ENCODE assay signal across 13 mouse cellular contexts in the genomic region with DNA sequence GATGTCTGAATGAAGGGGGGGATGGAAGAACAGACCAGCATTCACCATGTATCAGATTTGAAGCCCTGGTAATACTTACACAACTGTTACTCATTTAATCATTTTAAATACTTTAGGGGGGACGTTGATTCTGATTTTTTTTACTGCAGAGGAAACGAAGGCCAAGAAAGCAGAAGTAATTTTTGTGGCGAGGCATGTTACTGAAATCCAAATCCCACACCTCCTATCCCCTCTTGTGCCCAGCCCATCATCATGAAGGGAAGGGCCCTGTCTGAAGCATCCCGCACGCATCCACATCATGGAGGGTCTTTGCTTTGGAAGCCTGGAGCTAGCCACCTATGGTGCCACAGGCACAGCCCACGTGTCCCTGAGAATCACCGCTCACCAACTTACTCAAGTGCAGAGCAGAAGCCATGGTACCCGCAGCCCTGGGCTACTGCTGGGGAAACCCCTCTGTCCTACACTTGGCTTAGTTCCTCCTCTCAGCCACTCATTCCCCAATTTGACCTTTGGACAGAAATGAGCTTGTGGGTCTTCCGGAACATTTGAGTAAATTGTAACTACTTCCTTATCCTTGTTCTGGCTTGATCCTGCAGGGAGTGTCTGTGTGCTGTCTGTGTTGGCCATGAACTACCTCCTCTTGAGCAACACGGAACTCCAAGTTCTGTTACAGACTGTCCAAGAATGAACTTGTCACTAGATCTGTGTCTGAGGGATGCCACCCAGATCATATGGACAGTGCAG. TPM values are rescaled to one million over a fixed set of nuclear protein-coding genes. Genes with fewer than 3 reads are reported as not detected.
DNase-seq lines count a peak whose midpoint lies in the region; ATAC-seq and TF ChIP-seq lines count a peak whose summit lies in the region.
"Had no signal": no experiment of that assay in that cellular context is flagged by ENCODE, and none has a peak within 500 bp of the region (broad histone marks: within the 10 kb centered on the region; RNA-seq: fewer than 3 reads in every experiment).

No protein-coding gene starts in this region.

- H3K4me1 ChIP-seq in midbrain, embryonic 11.5 days (ENCODE audit: control insufficient read depth, insufficient read depth, low read length), result no peaks in the 10 kb centered on the region
- H3K4me1 ChIP-seq in midbrain, embryonic 10.5 days, result peaks cover 8% of the 10 kb centered on the region
- no peaks in the 10 kb centered on the region for H3K4me1 ChIP-seq in liver, postnatal 0 days (ENCODE audit: insufficient read depth)
- H3K4me1 ChIP-seq in stomach, embryonic 16.5 days (ENCODE audit: control insufficient read depth, insufficient read depth, low read length), result no peaks in the 10 kb centered on the region
- H3K4me1 ChIP-seq: embryonic facial prominence, embryonic 15.5 days; limb, embryonic 10.5 days; midbrain, embryonic 15.5 days had no signal

- H3K27me3 ChIP-seq in midbrain, embryonic 11.5 days (ENCODE audit: control insufficient read depth, insufficient read depth, low read length), result no peaks in the 10 kb centered on the region
- H3K27me3 ChIP-seq in midbrain, embryonic 10.5 days (ENCODE audit: low read depth, poor library complexity, severe bottlenecking), result no peaks in the 10 kb centered on the region
- H3K27me3 ChIP-seq in liver, postnatal 0 days (ENCODE audit: insufficient read depth, low read length), result no peaks in the 10 kb centered on the region
- H3K27me3 ChIP-seq in stomach, embryonic 16.5 days (ENCODE audit: control insufficient read depth, insufficient read depth, low read length), result no peaks in the 10 kb centered on the region
- H3K27me3 ChIP-seq: midbrain, embryonic 15.5 days; Patski had no signal

- H3K27ac ChIP-seq in midbrain, embryonic 11.5 days (ENCODE audit: low read depth, low read length), result no peak overlapping the region
- no peak overlapping the region for H3K27ac ChIP-seq in midbrain, embryonic 10.5 days (replicated peaks)
- H3K27ac ChIP-seq in liver, postnatal 0 days (ENCODE audit: low read depth), result no peak overlapping the region
- H3K27ac ChIP-seq in stomach, embryonic 16.5 days (ENCODE audit: low read length), result peak overlapping the region; percentile 33; the same call in 1 of the 2 replicates
- H3K27ac ChIP-seq: embryonic facial prominence, embryonic 15.5 days; limb, embryonic 10.5 days; midbrain, embryonic 15.5 days had no signal

- no peak overlapping the region for H3K9ac ChIP-seq in midbrain, embryonic 11.5 days (ENCODE audit: low read length)
- no peak overlapping the region for H3K9ac ChIP-seq in liver, postnatal 0 days (replicated peaks)
- H3K9ac ChIP-seq in stomach, embryonic 16.5 days (ENCODE audit: low read length), result no peak overlapping the region
- H3K9ac ChIP-seq: embryonic facial prominence, embryonic 15.5 days; midbrain, embryonic 15.5 days had no signal

- 90% methylated on average over 10 of the region's 10 CpGs for WGBS in midbrain, embryonic 11.5 days
- WGBS in midbrain, embryonic 10.5 days, result 88% methylated on average over 10 of the region's 10 CpGs
- 48% methylated on average over 10 of the region's 10 CpGs for WGBS in liver, postnatal 0 days (ENCODE audit: insufficient replicate concordance)
- WGBS in stomach, embryonic 16.5 days, result 74% methylated on average over 10 of the region's 10 CpGs

- no peak for TF ChIP-seq EP300 in liver, postnatal 0 days (IDR thresholded peaks at IDR 0.05; ENCODE audit: low read depth)

- ATAC-seq in midbrain, embryonic 11.5 days (ENCODE audit: low FRiP score), result no peak
- peak; percentile 78 for ATAC-seq in liver, postnatal 0 days
- ATAC-seq in stomach, embryonic 16.5 days (ENCODE audit: insufficient read depth, low FRiP score), result peak; percentile 69; the same call in 1 of the 2 replicates
- ATAC-seq: midbrain, embryonic 15.5 days; Patski had no signal

- no peaks in the 10 kb centered on the region for H3K9me3 ChIP-seq in midbrain, embryonic 11.5 days (ENCODE audit: control insufficient read depth, low read length)
- H3K9me3 ChIP-seq in midbrain, embryonic 10.5 days (replicated peaks), result no peaks in the 10 kb centered on the region
- no peaks in the 10 kb centered on the region for H3K9me3 ChIP-seq in liver, postnatal 0 days (ENCODE audit: low read length)
- no peaks in the 10 kb centered on the region for H3K9me3 ChIP-seq in stomach, embryonic 16.5 days (replicated peaks; ENCODE audit: control insufficient read depth, low read length)
- H3K9me3 ChIP-seq: embryonic facial prominence, embryonic 15.5 days; limb, embryonic 10.5 days; midbrain, embryonic 15.5 days had no signal

- no peak for TF ChIP-seq CTCF in liver, postnatal 0 days (IDR thresholded peaks at IDR 0.05; ENCODE audit: low read depth)

- no peaks in the 10 kb centered on the region for H3K36me3 ChIP-seq in midbrain, embryonic 11.5 days (ENCODE audit: control insufficient read depth, insufficient read depth, low read length)
- no peaks in the 10 kb centered on the region for H3K36me3 ChIP-seq in midbrain, embryonic 10.5 days
- H3K36me3 ChIP-seq in liver, postnatal 0 days (replicated peaks; ENCODE audit: insufficient read depth, low read length), result no peaks in the 10 kb centered on the region
- no peaks in the 10 kb centered on the region for H3K36me3 ChIP-seq in stomach, embryonic 16.5 days (ENCODE audit: control insufficient read depth, insufficient read depth, low read length)
- H3K36me3 ChIP-seq: embryonic facial prominence, embryonic 15.5 days; limb, embryonic 10.5 days; midbrain, embryonic 15.5 days had no signal

- no peak overlapping the region for H3K4me2 ChIP-seq in midbrain, embryonic 11.5 days
- H3K4me2 ChIP-seq in liver, postnatal 0 days (ENCODE audit: low read depth, low read length), result no peak overlapping the region
- no peak overlapping the region for H3K4me2 ChIP-seq in stomach, embryonic 16.5 days (ENCODE audit: low read depth, low read length)
- H3K4me2 ChIP-seq: embryonic facial prominence, embryonic 15.5 days; midbrain, embryonic 15.5 days had no signal

- no peak overlapping the region for H3K4me3 ChIP-seq in midbrain, embryonic 11.5 days (ENCODE audit: low read depth, low read length)
- H3K4me3 ChIP-seq in midbrain, embryonic 10.5 days, result no peak overlapping the region
- no peak overlapping the region for H3K4me3 ChIP-seq in liver, postnatal 0 days (ENCODE audit: low read depth, low read length)
- no peak overlapping the region for H3K4me3 ChIP-seq in stomach, embryonic 16.5 days (replicated peaks; ENCODE audit: low read length)
- H3K4me3 ChIP-seq: embryonic facial prominence, embryonic 15.5 days; limb, embryonic 10.5 days; midbrain, embryonic 15.5 days had no signal

- peak; percentile 12 for DNase-seq in adrenal gland, postnatal 14 days
- no peak for DNase-seq in adrenal gland, adult 8-10 months
- peak; percentile 66 for DNase-seq in midbrain, embryonic 11.5 days (ENCODE audit: low spot score, missing footprints)
- no peak for DNase-seq in midbrain, embryonic 10.5 days (ENCODE audit: low spot score)
- peak; percentile 21 for DNase-seq in liver, postnatal 0 days
- no peak for DNase-seq in cerebellum, adult 9-11 months
- no peak for DNase-seq in retina, postnatal 1 day
- DNase-seq: gastrocnemius, postnatal 14 days had no signal

RNA-seq across cellular contexts. Expression of a gene that starts 11.8 kb away (rescaled TPM):
- not detected in 2 replicates for total RNA-seq in adrenal gland, postnatal 14 days (2021)
- not detected for total RNA-seq in adrenal gland, adult 8-10 months (2022)
- not detected in 2 replicates for polyA plus RNA-seq in midbrain, embryonic 11.5 days (2014; fragmentation: Nextera tagmentation; extraction: Ambion mirVana)
- polyA plus RNA-seq in midbrain, embryonic 10.5 days (2016; fragmentation: Nextera tagmentation; extraction: Ambion mirVana), result not detected in 2 replicates
- not detected in 2 replicates for polyA plus RNA-seq in liver, postnatal 0 days (2015; fragmentation: Nextera tagmentation; extraction: Ambion mirVana)
- not detected in 2 replicates for polyA plus RNA-seq in stomach, embryonic 16.5 days (2015; fragmentation: Nextera tagmentation; extraction: Ambion mirVana)
- total RNA-seq: gastrocnemius, postnatal 14 days had no signal
- polyA plus RNA-seq: embryonic facial prominence, embryonic 15.5 days; limb, embryonic 10.5 days; midbrain, embryonic 15.5 days; Patski had no signal

RNA-seq across cellular contexts. Expression of a gene that starts 13.5 kb away (rescaled TPM):
- total RNA-seq in adrenal gland, postnatal 14 days (2021), result 0.34 and 0.37 TPM in 2 replicates
- under 1 TPM in 3 of 4 experiments, not detected in 1; 0.19 to 0.41 (median 0.31) TPM for total RNA-seq in adrenal gland, adult 8-10 months (2022)
- polyA plus RNA-seq in midbrain, embryonic 11.5 days (2014; fragmentation: Nextera tagmentation; extraction: Ambion mirVana), result not detected in 2 replicates
- not detected in 2 replicates for polyA plus RNA-seq in midbrain, embryonic 10.5 days (2016; fragmentation: Nextera tagmentation; extraction: Ambion mirVana)
- polyA plus RNA-seq in liver, postnatal 0 days (2015; fragmentation: Nextera tagmentation; extraction: Ambion mirVana), result 0.09 and 0.14 TPM in 2 replicates
- polyA plus RNA-seq in stomach, embryonic 16.5 days (2015; fragmentation: Nextera tagmentation; extraction: Ambion mirVana), result 0.18 and 0.21 TPM in 2 replicates
- total RNA-seq: gastrocnemius, postnatal 14 days had no signal
- polyA plus RNA-seq: embryonic facial prominence, embryonic 15.5 days; limb, embryonic 10.5 days; midbrain, embryonic 15.5 days had no signal

RNA-seq across cellular contexts. Expression of a gene that starts 25.4 kb away (rescaled TPM):
- total RNA-seq in adrenal gland, postnatal 14 days (2021), result not detected in 2 replicates
- total RNA-seq in adrenal gland, adult 8-10 months (2022), result not detected
- polyA plus RNA-seq in midbrain, embryonic 11.5 days (2014; fragmentation: Nextera tagmentation; extraction: Ambion mirVana), result not detected in 2 replicates
- not detected in 2 replicates for polyA plus RNA-seq in midbrain, embryonic 10.5 days (2016; fragmentation: Nextera tagmentation; extraction: Ambion mirVana)
- polyA plus RNA-seq in liver, postnatal 0 days (2015; fragmentation: Nextera tagmentation; extraction: Ambion mirVana), result not detected in 2 replicates
- not detected in 2 replicates for polyA plus RNA-seq in stomach, embryonic 16.5 days (2015; fragmentation: Nextera tagmentation; extraction: Ambion mirVana)
- total RNA-seq: gastrocnemius, postnatal 14 days had no signal
- polyA plus RNA-seq: embryonic facial prominence, embryonic 15.5 days; limb, embryonic 10.5 days; midbrain, embryonic 15.5 days; Patski had no signal

RNA-seq across cellular contexts. Expression of a gene that starts 31.1 kb away (rescaled TPM):
- not detected in 2 replicates for total RNA-seq in adrenal gland, postnatal 14 days (2021)
- total RNA-seq in adrenal gland, adult 8-10 months (2022), result not detected
- 0.19 TPM in 1 of 2 replicates, not detected in the other for polyA plus RNA-seq in midbrain, embryonic 11.5 days (2014; fragmentation: Nextera tagmentation; extraction: Ambion mirVana)
- 0.26 TPM in 2 replicates for polyA plus RNA-seq in midbrain, embryonic 10.5 days (2016; fragmentation: Nextera tagmentation; extraction: Ambion mirVana)
- not detected in 2 replicates for polyA plus RNA-seq in liver, postnatal 0 days (2015; fragmentation: Nextera tagmentation; extraction: Ambion mirVana)
- 4.2 and 6.7 TPM in 2 replicates for polyA plus RNA-seq in stomach, embryonic 16.5 days (2015; fragmentation: Nextera tagmentation; extraction: Ambion mirVana)
- total RNA-seq: gastrocnemius, postnatal 14 days had no signal
- polyA plus RNA-seq: midbrain, embryonic 15.5 days had no signal

RNA-seq across cellular contexts. Expression of a gene that starts 49.6 kb away (rescaled TPM):
- total RNA-seq in adrenal gland, postnatal 14 days (2021), result not detected in 2 replicates
- not detected for total RNA-seq in adrenal gland, adult 8-10 months (2022)
- polyA plus RNA-seq in midbrain, embryonic 11.5 days (2014; fragmentation: Nextera tagmentation; extraction: Ambion mirVana), result not detected in 2 replicates
- polyA plus RNA-seq in midbrain, embryonic 10.5 days (2016; fragmentation: Nextera tagmentation; extraction: Ambion mirVana), result not detected in 2 replicates
- not detected in 2 replicates for polyA plus RNA-seq in liver, postnatal 0 days (2015; fragmentation: Nextera tagmentation; extraction: Ambion mirVana)
- not detected in 2 replicates for polyA plus RNA-seq in stomach, embryonic 16.5 days (2015; fragmentation: Nextera tagmentation; extraction: Ambion mirVana)
- total RNA-seq: gastrocnemius, postnatal 14 days had no signal
- polyA plus RNA-seq: limb, embryonic 10.5 days; midbrain, embryonic 15.5 days; Patski had no signal

Comparison
In these comparisons a context has a peak if more than half of its experiments do, and no peak if none do; other contexts are left out.
1. DNase-seq: peak in adrenal gland, postnatal 14 days (single experiment), midbrain, embryonic 11.5 days (single experiment) and liver, postnatal 0 days (single experiment); none in adrenal gland, adult 8-10 months (single experiment), midbrain, embryonic 10.5 days (single experiment), cerebellum, adult 9-11 months (single experiment) and retina, postnatal 1 day (single experiment).